Mouse (Mus musculus): ENCODE results near the gene Gm49776. TPM values are rescaled to one million over a fixed set of nuclear protein-coding genes. Genes with fewer than 3 reads are reported as not detected.
"Not testable (repeated sequence)": the region's sequence is repeated elsewhere in the genome, so short reads cannot be mapped to it uniquely, and the experiment has no call there.

Gene Gm49776
- total RNA-seq (2021) = not detected

DNA sequence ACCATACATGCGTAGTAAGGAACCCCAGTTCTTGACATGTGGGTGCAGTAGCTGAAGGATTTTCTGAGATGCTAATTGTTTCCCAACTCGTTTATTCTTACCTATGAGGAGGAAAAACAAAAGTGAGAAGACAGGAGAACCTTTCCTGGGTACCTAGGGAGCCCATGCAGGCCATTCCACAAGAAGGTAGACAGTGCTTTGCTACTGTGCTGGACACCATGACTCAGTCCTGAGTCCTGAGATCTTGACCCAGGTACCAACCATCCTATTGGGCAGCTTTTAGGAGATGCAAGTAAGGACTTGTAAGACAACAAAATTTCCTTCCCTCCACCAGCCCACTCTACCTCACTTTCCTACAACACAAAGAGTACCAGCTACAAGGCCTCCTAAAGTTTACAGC lies at the start of gene Gm49776:
TSS of gene Gm49776 (minus strand) at position 101 of the 400 bp plus-strand sequence.
- no peak for DNase-seq (ENCODE audit: low spot score)
- intact Hi-C loops (cut with DNase I) = no loop called here

DNA sequence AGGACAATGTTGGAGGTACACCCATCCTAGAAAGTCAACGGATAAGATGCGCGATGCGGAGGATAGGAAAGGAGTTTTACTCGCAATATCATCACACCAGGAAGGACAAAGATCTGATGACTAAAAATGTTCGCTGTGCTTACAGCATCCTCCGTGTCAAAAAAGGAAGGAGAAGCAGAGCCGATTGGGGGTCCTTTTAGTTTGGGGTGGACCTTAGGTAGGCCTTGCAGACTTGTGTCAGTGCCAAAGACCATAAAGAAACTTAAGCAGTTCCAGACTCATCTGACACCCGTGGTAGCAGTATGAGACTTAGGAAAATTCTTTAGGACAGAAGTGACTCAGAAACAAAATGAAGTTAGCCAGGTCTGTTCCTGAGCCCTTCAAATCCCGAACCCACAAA lies 31.5 kb upstream of the Gm49776 start:
- intact Hi-C loops (cut with DNase I) = loop anchor here (5.0 to 10.0 kb wide), 2 partner anchors 37 to 125 kb away; no protein-coding TSS in a partner anchor
- not testable (repeated sequence) for DNase-seq (ENCODE audit: low spot score)

DNA sequence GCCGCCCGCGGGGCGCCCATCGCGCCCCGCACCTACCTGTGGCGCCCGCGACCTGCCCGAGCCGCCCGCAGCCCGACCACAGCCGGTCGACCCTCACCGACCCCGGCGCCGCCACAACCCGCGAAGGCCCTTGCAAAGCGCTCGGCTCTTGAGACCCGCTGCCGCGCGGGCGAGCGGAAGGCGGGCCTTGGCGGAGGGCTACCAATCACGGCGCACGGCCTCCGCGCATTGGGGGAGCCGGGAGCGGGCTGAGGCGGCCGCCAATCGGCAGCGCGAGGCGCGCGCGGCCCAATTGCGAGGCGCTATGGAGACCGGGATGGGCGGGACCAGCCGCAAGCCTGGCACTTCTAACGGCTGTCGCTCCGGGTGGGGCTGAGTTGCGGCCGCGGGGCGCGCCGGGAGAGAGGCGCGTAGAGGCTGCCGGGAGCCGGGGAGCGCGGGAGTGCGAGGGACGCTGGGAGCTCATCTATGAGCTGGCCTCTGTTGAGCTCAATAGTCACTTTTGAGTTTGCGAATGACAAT lies 31.0 kb upstream of the Gm49776 start, which contains the start of gene Dgcr8:
TSS of gene Dgcr8 (minus strand) at position 180 of the 522 bp plus-strand sequence.
- DNase-seq (ENCODE audit: low spot score) = peak; percentile 97
- intact Hi-C loops (cut with DNase I) = loop anchor here (5.0 to 10.0 kb wide), 2 partner anchors 37 to 126 kb away; no protein-coding TSS in a partner anchor

DNA sequence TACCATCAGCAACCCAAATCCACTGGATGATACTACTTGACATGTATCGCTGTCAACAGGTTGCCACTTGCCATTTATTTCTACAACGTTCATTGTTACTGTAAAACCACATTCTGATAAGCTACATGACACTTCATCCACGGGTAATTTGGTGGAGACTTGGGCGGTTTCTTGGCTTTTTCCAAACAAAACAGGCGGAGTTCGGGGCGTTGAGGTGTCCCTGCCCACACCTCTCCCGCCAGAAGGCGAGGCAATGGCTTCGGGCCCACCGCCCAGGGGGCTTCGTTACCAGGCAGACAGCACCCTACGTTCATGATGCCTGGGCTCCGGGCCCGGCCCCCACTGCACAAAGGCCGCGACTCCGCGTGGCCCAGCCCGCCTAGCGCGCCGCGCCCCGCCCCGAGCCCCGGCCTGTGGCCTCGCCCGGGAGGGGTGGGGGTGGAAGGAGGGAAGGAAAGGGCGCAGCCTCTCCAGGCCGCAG lies 30.5 kb upstream of the Gm49776 start:
- intact Hi-C loops (cut with DNase I) = loop anchor here (5.0 to 10.0 kb wide), 2 partner anchors 36 to 126 kb away; no protein-coding TSS in a partner anchor
- no peak for DNase-seq (ENCODE audit: low spot score)

DNA sequence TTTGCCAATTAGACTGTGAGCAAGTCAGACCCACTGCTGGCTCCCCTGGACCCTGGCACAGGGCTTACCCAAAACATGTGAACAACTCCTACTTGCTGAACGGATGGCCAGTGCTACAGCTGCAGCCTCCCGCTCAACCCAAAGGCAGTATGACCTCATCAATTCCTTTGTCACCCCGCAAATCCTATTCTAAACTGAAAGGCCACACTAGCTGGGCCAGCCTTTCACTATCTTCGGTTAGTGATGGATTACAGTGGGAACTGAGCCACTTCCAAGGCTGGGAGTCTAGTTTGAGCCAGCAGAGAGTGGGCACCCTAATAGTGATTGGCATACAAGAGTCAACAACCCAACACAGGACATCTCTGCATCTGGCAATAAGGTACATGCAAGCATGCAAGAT lies 30.0 kb upstream of the Gm49776 start:
- DNase-seq (ENCODE audit: low spot score) = no peak

DNA sequence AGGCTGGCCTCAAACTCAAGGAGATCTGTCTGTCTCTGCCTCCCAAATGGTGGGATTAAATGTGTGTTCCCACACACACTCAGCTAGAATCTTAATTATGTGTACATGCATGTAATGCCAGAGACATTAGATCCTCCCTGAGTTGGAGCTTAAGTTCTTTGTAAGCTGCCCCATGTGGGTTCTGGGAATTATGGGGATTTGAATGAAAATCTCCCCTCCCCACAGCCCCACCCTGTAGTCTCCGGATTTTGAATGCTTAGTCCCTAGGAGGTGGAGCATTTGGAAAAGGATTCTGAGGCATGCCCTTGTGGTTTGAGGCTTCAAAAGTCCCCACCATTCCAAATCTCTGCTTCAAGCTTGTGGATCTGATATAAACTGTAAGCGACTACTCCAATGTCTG lies 17.0 kb upstream of the Gm49776 start:
- intact Hi-C loops (cut with DNase I) = no loop called here
- no peak for DNase-seq (ENCODE audit: low spot score)

More for the DNA sequence above, 30.0 kb upstream of the Gm49776 start:
- intact Hi-C loops (cut with DNase I) = loop anchor here (5.0 to 10.0 kb wide), 2 partner anchors 36 to 127 kb away; no protein-coding TSS in a partner anchor

DNA sequence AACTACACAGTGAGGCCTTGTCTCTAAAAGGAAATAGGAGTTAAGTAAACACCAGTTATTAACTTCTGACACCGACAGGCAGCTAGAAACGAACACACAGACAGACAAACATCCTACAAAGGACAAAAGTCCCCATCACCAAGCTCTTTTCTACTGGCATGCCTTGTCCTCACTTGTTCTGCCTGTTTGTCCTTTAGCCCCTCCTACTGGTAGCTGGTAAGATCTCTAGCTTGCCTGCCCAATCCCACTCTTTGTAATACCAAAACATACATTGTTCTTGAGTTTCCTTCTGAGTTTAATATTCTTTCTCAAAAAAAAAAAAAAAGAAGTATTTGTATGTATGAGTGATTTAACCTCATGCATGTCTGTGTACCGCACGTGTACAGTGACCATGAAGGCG lies 10.1 kb upstream of the Gm49776 start:
- intact Hi-C loops (cut with DNase I) = no loop called here

DNA sequence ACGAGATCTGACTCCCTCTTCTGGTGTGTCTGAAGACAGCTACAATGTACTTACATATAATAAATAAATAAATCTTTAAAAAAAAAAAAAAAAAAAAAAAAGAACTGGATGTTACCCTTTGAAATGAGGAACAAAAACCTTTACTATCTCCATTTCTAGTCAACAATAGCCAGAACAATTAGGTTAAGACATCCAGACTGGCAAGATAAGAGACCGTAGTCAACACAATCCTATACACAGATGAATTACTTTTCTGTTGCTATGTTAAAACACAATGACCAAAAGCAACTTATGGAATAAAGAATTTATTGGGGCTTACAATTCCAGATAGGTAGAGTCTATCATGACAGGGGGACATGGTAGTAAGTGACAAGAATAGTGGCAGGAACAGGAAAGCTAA lies 6.9 kb upstream of the Gm49776 start:
- intact Hi-C loops (cut with DNase I) = no loop called here
- no peak for DNase-seq (ENCODE audit: low spot score)

More for the DNA sequence above, 10.1 kb upstream of the Gm49776 start:
- DNase-seq (ENCODE audit: low spot score) = no peak

DNA sequence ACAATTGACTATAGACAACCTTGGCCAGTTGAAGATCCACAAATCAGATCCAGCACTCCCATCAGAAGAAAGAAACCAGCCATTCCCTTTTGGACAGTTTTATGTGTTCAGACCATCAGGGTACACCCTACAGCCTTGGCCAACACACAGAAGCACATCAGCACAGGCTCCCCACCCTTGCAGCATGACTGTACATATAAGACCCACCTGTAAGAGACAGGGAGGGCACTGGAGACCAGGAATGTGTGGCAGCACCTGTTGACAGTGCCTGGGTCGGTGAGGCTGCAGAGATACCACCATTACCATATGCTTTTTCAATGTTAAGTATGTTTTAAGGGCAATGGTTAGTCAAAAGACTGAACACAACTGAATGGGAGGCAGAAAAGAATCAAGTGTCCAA lies 4.3 kb downstream of the Gm49776 start:
- no peak for DNase-seq (ENCODE audit: low spot score)
- intact Hi-C loops (cut with DNase I) = loop anchor here (5.0 kb wide), 1 partner anchor 33 kb away; the partner anchor contains the start of gene Dgcr8

DNA sequence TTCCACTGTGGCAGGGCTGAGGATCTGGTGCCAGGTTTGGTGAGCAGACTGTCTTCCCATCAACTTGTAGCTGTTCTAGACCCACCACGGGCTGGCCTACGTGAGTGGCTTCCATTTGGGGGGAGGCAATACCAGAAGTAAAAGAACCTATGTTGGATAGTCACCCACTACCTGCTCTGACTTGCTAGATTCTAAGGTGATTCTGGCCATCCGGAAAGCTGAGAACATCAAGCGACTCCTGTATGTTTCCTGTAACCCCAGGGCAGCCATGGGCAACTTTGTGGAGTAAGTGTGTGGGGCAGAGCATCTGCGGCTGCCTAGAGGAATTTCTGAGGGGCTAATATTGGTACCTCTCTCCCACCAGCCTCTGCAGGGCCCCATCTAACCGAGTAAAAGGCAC lies 5.4 kb downstream of the Gm49776 start:
- DNase-seq (ENCODE audit: low spot score) = no peak
- intact Hi-C loops (cut with DNase I) = loop anchor here (5.0 kb wide), 1 partner anchor 35 kb away; the partner anchor contains the start of gene Dgcr8

DNA sequence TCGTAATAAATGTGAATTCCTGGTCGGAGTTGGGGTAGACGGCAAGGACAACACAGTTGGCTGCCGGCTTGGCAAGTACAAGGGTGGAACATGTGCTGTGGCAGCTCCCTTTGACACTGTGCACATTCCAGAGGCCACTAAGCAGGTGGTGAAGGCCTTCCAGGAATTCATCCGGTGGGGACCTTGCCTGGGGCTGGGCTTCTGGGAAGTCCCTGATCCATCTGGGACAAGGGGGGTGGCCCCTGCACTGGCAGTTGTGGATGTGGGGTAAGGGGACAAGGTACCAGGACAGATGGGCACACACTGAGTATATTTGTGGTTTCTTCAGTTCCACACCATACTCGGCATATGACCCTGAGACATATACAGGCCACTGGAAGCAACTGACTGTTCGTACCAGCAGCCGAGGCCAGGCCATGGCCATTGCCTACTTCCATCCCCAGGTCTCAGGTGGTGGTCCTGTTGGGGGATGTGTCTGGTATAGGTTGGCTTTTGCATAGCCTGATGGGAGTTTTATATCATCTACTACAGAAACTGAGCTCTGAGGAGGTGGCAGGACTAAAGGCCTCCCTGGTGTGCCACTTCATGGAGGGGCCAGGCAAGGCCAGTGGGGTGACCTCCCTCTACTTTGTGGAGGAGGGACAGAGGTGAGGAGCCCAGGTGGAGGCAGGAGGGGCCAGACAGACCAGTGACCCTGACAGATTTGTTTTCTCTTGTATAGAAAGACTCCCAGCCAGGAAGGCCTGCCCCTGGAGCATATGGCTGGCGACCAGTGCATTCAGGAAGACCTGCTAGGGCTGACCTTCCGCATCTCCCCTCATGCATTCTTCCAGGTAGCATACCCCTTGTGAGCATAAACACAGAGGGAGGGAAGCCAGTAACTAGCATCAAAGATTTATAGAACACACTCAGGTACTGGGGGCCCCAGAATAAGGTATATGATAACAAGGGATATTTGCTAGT lies 7.0 kb downstream of the Gm49776 start:
- intact Hi-C loops (cut with DNase I) = loop anchor here (5.0 kb wide), 1 partner anchor 36 kb away; the partner anchor contains the start of gene Dgcr8

DNA sequence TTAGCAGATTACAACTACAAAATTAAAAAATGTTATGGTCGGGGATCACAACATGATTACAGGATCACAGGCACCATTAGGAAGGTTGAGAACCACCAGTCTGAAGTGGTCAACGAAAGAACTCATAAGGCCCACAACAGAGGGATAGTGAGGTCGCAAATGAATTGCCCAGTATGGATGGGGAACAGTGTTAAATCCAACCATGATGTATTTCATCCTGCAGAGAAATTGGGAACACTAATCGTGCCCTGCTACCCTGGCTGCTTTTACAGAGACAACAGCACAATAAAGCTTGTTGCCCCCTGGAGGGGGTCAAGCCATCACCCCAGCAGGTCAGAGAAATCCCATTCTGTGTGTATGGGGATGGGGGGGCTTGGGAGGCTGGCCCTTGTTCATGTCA lies 7.9 kb downstream of the Gm49776 start:
- intact Hi-C loops (cut with DNase I) = loop anchor here (5.0 kb wide), 1 partner anchor 37 kb away; the partner anchor contains the start of gene Dgcr8
- no peak for DNase-seq (ENCODE audit: low spot score)

More for the DNA sequence above, 7.0 kb downstream of the Gm49776 start:
- no peak for DNase-seq (ENCODE audit: low spot score)

DNA sequence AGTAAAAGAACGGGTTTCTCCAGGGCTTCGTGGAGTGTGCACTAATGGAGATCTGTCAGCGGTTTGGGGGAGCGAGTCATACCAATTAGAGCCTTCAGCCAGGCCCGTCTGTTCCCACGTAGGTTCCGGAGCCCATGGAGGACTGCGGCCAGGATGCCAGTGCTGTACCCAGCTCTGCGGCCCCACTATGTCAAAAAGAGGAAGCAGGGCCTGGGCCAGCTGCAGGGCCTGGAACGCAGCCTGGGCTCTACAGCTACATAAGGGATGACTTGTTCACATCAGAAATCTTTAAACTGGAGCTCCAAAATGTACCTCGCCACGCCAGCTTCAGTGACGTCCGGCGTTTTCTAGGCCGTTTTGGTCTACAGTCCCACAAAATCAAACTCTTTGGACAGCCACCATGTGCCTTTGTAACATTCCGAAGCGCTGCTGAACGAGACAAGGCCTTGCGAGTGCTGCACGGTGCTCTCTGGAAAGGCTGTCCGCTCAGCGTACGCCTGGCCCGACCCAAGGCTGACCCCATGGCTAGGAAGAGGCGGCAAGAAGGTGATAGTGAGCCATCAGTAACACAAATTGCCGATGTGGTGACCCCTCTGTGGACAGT lies 8.7 kb downstream of the Gm49776 start:
- DNase-seq (ENCODE audit: low spot score) = no peak
- intact Hi-C loops (cut with DNase I) = no loop called here

DNA sequence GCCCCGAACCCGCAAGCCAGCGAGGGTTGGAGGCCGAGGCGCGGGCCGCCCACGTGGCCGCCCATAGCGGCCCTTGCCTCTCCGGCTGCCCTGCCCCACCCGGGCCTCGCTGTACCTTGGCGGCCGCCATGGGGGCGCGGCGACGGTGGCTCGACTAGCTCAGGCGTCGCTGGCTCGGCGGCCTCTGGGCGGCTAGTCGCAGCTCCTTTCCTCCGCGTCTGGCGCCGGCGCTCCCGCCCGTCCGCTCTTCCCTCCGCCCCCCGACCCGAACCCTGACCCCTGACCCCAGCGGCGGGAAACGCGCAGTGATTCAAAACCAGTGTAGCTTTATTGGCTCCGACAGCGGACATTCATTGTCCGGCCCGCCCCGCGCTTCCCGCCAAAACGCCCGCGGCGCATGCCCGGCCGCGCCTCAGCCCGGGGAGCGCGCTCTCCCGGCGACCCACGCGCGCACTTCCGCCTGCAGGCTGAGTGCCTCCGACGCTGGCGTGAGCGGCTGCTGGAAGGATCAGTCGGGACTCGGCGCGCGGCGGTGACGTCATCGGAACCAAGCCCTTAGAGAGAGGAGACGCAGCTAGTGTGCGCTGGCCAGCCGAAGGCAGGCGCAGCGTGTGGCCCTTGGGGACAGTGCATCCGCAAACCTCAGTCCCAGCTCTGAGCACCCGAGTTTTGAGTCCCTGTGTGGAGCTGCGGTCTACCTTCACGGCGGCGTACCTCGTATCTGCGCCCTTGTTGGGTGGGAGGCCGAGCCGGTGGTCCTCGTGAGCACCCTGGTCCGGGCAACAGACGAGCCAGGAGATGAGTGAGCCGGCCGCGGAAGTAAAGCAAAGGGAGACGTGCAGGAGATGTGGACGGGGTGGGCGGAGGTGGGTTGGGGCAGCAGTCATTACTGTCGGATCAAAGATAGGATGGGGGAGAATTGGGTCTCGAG lies 9.4 kb downstream of the Gm49776 start, which contains the start of the genes Trmt2a and Ranbp1:
TSS of gene Trmt2a (plus strand) at position 247 of the 931 bp plus-strand sequence.
TSS of gene Ranbp1 (minus strand) at position 300 of the 931 bp plus-strand sequence.
- DNase-seq (ENCODE audit: low spot score) = peak; percentile 97
- intact Hi-C loops (cut with DNase I) = no loop called here

DNA sequence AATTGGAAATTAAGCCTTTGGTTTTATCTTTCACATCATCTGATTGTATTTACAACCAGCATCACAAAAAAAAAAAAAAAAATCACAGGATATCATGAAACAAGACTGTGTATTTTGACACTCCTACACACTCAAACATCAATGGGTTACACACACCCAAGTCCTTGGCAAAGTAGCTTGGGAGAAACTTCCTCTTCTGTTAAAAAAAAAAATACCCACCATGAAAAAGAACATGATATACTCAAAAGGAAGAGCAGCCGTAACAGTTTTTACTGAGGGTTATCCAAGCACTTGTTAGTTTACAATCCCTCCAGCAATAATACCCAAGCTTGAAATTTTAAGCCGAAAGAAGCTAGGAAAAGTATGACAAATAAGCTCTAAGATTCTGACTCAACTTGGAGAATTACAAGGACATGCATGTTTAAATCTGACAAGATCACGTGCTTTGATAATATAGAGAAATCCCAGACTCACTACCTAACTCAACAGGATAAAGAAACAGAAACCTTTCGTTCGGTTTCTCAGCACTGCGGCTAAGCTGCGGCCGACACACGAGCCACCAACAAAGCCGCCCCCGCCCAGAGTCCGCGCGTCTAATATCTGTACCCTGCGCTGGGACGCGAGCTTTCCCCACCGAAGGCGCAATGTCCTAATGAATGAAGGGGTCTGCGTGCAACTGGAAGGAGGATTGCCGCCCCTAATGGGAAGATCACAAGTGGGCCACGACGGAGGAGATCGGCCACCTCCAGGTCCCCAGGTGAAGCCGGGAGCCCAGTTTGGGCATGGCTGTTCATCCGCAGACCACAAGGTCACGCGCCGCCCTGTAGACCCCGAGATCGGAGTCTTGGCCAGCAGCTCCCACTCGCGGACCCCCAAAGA lies 10.4 kb downstream of the Gm49776 start:
- intact Hi-C loops (cut with DNase I) = no loop called here

DNA sequence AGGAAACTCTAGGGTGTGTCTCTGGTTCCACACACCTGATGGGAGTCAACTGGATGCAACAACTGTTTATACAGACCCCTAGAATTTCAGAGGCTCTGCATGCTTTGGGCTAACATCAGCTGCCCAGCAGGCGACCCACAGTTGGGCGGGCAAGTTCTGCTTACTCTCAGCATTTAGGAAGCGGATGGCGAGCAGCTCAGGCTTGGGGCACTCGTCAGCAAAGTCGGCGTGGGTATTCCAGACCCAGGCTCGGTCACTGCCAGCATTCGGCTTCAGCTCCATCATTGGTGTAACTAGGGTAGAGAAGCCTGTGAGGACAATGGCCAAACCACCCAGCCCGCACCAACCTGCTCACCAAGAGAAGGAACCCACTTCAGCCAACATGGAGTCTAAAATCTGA lies 16.5 kb downstream of the Gm49776 start:
- intact Hi-C loops (cut with DNase I) = no loop called here
- DNase-seq (ENCODE audit: low spot score) = no peak

More for the DNA sequence above, 10.4 kb downstream of the Gm49776 start:
- DNase-seq (ENCODE audit: low spot score) = no peak

DNA sequence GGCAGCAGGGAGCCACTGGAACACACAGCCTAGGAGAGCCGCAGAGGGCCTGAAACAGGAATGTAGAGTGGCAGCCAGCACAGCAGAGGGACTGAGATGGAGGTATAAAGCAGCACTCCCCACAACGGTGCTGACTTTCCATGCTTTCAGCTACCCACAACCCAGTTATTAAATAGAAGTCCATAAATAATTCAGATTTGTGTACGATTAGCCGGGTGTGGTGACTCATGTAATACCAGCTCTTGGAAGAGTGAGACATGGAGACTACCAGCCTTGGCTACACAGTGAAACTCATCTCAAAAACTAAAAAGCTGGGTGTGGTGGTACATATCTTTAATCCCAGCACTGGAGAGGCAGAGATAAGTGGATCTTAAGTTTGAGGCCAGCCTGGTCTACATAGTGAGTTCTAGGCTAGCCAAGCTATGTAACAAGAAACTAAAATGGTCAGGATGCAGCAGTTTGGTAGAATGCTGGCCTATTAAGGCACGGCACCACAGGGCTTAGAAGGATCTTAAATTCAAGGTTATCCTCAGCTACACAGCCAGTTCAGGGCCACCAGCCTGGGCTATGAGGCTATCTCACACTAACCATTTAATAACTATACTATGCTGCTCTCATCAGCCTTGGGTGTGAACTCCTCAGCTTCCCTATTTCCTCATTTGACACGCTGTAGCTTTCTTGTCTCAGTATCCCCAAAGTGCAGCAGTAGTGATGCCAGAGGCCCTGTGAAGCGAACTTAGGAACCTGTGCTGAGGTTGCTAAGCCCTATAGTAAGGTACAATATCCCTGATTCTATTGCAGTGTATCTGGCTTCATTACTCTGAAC lies 21.2 kb downstream of the Gm49776 start:
- DNase-seq (ENCODE audit: low spot score) = no peak
- intact Hi-C loops (cut with DNase I) = loop anchor here (10.0 kb wide), 1 partner anchor 312 kb away; the partner anchor contains the start of gene Slc25a1
